Mouse (Mus musculus) skeletal muscle tissue, postnatal 0 days (tissue): ENCODE data around the gene Hey2. TPM values are rescaled to one million over a fixed set of nuclear protein-coding genes. Genes with fewer than 3 reads are reported as not detected.

Experiments
- polyA plus RNA-seq: library from polyadenylated mRNA; unstranded; fragments of >200 nt; fragmentation: Nextera tagmentation; extraction: Ambion mirVana; gene quantifications from 2 replicates; pipeline ENCODE4 v1.2.1, GENCODE M21; 2015

The Hey2 gene
- polyA plus RNA-seq = 0.48 and 0.74 TPM in 2 replicates

DNA sequence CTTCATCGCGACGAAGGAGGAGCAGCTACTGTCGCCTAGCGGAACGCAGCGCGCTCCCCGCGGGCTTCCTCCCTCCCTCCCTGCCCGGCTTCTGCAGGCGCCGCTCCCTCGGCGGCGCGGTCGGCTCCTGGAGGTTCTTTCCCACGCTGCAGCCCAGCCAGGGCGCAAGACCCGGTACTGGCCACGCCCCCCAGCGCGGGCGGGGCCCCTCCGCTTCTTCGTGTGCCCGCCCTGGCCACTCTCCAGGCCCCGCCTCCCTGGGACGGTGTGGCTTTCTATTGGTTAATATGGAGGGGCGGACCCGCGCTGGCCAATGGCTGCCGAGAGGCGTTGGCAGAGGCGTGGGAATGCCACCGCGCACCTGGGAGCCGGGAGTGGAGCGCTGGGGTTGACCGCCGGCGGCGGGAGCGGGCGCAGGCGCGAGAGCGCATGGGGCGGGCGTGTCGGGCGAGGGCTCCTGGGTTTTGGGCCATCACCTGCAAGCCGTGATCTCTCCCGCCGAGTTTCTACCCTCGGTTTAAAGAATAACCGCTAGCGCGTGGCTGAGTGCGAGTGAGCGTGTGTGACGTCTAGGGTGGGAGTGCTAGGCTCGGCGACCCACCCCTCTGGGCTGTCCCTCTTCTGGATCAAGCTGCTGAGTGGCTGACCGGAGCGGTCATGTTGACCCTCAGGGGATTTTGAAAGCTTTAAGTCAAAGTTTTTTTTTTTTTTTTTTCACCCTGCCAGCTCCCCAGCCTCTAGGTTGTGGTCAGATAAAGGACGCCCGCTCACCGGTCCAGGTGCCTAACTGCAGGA, at the start of gene Hey2:
TSS of gene Hey2 (minus strand) at position 159 of the 795 bp plus-strand sequence.

GRCm38 (mm10) chr10:30802681-30803586, 39.7 kb downstream of the Hey2 start, which contains the start of gene Ncoa7:
Gene Ncoa7 (minus strand): TSS chr10:30803326.

Other genes with a start within 250 kb of the Hey2 start
- 10.0 and 11.6 TPM in 2 replicates for gene Trmt11, start 242.1 kb downstream of the Hey2 start, polyA plus RNA-seq
- 49.6 and 50.9 TPM in 2 replicates for gene Hint3, start 213.2 kb downstream of the Hey2 start, polyA plus RNA-seq
- gene Ncoa7, start 39.5 kb downstream of the Hey2 start, polyA plus RNA-seq = 6.0 and 6.3 TPM in 2 replicates